Mouse (Mus musculus) c-Kit-positive CD71-positive TER-119-positive erythroid progenitor cells, embryonic 14.5 days (primary cell): ENCODE results near the gene Safb.

Experiments
- DNase-seq: peaks from one replicate; pipeline ENCODE4 v3.0.0-alpha.2; 2013; ENCODE audit warnings: low spot score

Gene Safb

GRCm38 (mm10) chr17:56560131-56560530 lies 24.5 kb upstream of the Safb start:
- DNase-seq, result no peak

- DNase-seq, result no peak
Measured at GRCm38 (mm10) chr17:56561866-56562265, 22.8 kb upstream of the Safb start.

GRCm38 (mm10) chr17:56566293-56566692 lies 18.3 kb upstream of the Safb start:
- no peak for DNase-seq

GRCm38 (mm10) chr17:56566918-56567317 lies 17.7 kb upstream of the Safb start:
- DNase-seq, result no peak

- no peak for DNase-seq
Measured at GRCm38 (mm10) chr17:56567370-56567769, 17.3 kb upstream of the Safb start.

GRCm38 (mm10) chr17:56570287-56570686 lies 14.3 kb upstream of the Safb start:
- no peak for DNase-seq

- DNase-seq, result no peak
Measured at GRCm38 (mm10) chr17:56572154-56572553, 12.5 kb upstream of the Safb start.

- no peak for DNase-seq
Measured at GRCm38 (mm10) chr17:56572939-56573338, 11.7 kb upstream of the Safb start.

- DNase-seq, result no peak
Measured at GRCm38 (mm10) chr17:56583071-56583470, 1.6 kb upstream of the Safb start.

GRCm38 (mm10) chr17:56583611-56584256 lies 891 bp upstream of the Safb start:
- peak; percentile 53 for DNase-seq

GRCm38 (mm10) chr17:56585171-56585821 lies 671 bp downstream of the Safb start:
- peak; percentile 25 for DNase-seq

GRCm38 (mm10) chr17:56587773-56588172 lies 3.1 kb downstream of the Safb start:
- no peak for DNase-seq

GRCm38 (mm10) chr17:56588921-56589320 lies 4.3 kb downstream of the Safb start:
- DNase-seq, result no peak

GRCm38 (mm10) chr17:56592553-56592952 lies 7.9 kb downstream of the Safb start:
- DNase-seq, result no peak

- no peak for DNase-seq
Measured at GRCm38 (mm10) chr17:56593527-56594271, 9.1 kb downstream of the Safb start.

GRCm38 (mm10) chr17:56603186-56604069 lies 18.8 kb downstream of the Safb start:
- DNase-seq, result no peak

GRCm38 (mm10) chr17:56604070-56604380 lies 19.4 kb downstream of the Safb start:
- no peak for DNase-seq

GRCm38 (mm10) chr17:56604422-56604821 lies 19.8 kb downstream of the Safb start:
- DNase-seq, result no peak

GRCm38 (mm10) chr17:56605431-56605830 lies 20.8 kb downstream of the Safb start:
- DNase-seq, result no peak

- no peak for DNase-seq
Measured at GRCm38 (mm10) chr17:56607521-56608062, 23.0 kb downstream of the Safb start.

- DNase-seq, result no peak
Measured at GRCm38 (mm10) chr17:56608699-56609098, 24.1 kb downstream of the Safb start.
